Mouse (Mus musculus): ENCODE results near the gene Cldnd1. TPM values are rescaled to one million over a fixed set of nuclear protein-coding genes. Genes with fewer than 3 reads are reported as not detected.

The Cldnd1 gene
- total RNA-seq, 2 experiments from 2014 or later = 95.6 to 108 TPM

DNA sequence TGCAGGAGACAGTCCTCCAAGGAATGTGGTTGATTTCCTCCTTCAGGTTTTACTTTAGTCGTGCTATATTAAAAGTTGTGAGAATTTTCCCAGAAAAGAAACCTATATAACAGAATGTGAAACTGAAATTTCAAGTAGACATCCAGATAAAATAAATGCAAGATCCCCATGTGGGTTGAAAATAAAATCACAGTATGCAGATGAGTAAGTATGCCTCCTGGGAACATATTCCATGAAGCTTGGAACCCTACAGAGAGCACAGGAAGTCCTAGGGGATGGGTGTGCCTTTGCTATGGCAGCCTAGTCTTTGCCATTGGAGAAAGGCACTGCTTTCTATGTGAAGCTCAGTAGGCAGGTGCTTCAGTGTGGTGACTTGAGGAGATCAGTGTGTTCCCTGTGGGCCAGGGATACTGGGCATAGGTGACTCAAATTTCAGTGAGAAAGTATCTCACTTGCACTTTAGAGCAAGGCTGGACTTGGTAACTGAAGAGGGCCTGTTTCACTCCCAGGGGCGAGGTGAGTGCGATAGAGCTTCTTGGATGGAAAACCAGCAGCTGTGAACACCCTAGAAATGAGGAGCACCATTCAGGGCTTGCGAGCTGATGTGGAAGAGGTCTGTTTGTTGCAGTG lies 20.3 kb upstream of the Cldnd1 start:
- DNase-seq (ENCODE audit: low spot score in 2 of 2) = peak in 1 of 2 experiments; percentile 27

DNA sequence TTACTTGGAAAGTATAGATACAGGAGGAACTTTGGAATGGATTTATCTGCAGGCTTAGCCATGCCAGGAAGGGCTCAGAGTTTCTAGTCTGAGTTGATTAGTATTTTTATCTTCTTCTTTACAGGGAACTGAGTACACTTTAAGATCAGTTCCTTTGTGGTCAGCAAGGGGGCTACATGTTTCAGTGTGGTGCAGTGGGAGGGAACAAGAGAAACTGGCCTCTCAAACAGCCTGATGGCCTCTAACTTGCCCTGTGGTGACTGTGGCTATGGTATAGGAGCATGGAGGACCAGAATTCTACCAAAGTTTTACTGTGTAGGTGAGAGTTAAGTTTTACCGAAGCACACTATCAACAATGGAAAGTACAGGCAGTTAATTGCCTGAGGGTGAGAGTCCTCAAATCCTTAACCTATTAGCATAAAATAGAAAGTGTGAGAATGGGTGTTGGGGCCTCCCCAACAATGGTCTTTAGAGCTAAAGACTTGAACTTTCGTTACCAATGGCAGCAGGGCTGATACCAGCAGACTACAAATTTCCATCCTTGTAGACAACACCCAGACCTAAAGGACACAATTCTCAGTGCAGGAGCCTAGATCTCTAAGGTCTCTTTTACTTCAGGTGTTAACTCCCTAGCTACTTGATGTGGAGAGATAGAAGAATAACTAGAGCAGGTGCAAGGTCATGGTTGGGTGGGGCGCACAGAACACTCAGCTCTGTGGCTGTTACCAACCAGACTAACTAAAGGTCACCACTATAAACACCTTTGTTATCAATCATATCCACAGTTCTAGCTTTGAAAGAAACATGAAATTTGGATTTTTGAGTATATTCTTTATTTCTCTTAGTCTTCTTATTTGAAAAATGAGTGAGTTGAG lies 18.9 kb upstream of the Cldnd1 start:
- no peak for DNase-seq (ENCODE audit: low spot score in 2 of 2)

DNA sequence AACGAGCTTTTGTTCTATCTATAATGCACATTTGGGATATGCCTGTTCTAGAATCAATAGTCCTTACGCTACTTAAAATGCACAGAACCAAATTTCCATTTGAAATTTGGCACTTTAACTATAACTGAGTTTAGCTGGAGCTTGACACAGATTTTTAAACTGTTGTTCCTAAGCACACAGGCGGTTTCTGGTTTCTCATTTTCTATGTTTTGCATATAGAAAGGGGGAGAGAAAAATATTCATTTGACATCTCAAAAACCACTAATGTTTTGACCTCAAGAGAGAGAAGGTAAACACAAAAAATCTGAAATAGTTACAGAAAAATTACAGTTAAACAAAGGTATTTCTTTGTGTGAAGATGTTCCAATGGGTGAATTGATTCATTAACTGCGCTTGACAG lies 18.2 kb upstream of the Cldnd1 start:
- no peak for DNase-seq (ENCODE audit: low spot score in 2 of 2)

DNA sequence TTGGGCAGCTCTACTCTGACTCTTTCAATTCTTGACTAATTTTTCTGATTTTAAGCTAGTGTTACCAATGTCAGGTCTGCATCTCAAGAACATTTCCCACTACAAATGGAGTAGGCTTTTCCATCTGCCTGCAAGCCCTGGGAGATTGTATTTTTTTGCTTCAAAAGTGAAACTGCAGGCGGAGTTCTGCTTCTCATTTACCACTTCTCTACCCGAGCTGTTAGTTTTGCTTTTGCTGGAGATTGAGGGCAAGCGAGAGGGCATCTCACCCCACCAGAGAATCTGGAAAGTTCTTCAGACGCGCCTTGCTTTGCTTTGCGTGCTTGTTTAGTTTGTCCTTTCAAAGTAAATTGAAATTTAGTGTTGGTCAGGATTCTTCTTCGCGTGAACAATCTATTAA lies 15.5 kb upstream of the Cldnd1 start:
- DNase-seq (ENCODE audit: low spot score in 2 of 2) = no peak

DNA sequence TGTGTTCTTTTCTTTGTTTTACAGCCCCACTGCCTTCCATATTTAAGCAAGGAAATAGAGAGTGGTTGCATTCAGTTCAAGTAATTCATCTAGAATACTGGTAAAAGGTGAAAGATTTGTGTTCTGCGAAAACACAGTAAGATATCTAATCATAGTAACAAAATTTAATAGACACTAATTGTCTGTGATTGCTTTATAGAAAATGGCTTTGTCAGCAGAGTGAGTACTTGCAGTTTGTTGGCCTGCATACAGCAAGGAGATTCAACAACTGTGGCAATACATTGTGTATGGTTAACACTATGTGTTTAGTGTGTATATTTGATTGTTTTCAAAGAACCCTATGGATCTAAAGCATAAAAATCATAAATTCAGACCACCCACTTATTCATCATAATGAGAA lies 14.6 kb upstream of the Cldnd1 start:
- no peak for DNase-seq (ENCODE audit: low spot score in 2 of 2)

DNA sequence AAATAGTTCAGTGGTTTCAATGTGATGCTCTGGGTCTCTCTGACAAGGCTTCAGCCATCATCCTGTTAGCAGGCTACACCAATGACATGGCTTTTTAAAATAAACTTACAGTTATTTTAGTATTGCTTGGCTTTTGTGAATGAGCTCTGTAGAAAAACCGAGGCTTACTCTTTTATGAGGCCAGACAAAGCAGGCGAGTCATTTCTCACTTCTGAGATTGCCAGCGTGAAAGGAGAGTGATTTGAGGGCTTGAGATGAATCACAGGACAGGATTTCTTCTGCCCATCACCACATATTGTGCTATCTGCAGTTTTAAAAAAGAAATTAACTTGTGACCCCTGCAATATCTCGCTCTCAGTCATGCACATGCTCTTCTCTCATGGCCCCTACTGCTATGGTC lies 12.7 kb upstream of the Cldnd1 start:
- no peak for DNase-seq (ENCODE audit: low spot score in 2 of 2)

DNA sequence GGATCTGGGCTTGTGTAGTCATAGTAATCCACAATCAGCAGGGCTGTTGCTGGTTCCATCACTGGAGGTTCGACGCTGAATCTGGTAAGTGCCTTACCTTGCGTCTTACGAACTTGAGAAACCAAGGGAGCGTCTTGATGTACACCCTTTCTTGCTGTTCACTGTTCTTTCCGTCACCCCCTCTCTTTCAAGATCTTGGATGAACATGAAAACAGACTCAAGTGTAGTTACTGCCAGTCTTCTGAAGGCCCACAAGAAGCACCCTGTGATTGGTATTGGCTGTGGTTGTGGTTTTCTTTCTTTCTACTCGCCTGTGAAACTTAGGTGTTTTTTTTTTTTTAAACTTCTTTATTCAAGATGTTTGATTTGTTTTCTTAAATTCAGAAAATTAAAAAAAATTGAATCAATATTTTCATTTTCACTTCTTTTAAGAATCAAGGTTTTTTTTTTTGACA lies 9.0 kb upstream of the Cldnd1 start, which contains the start of gene Gpr15:
Gpr15 (minus strand) TSS at position 405 of the 455 bp plus-strand sequence.
- no peak for DNase-seq (ENCODE audit: low spot score in 2 of 2)

DNA sequence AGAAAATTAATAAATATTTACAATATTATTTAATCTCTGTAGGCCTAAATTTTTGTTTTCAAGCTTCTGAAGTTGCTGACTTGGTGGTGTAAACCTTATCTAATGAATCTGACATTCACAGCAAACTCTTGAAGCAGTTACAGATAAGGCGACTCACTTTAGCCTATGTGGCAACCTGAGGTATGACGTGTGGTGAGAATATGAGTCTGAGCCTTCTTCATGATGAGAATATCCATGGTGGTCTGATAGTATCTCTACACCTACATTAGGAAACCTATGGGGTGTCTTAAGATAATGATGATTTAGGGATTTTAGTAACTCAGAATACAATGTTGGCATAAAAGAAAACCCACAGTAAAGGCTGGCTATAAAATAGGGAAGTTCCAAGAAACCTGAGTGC lies 5.4 kb upstream of the Cldnd1 start:
- DNase-seq (ENCODE audit: low spot score in 2 of 2) = no peak

DNA sequence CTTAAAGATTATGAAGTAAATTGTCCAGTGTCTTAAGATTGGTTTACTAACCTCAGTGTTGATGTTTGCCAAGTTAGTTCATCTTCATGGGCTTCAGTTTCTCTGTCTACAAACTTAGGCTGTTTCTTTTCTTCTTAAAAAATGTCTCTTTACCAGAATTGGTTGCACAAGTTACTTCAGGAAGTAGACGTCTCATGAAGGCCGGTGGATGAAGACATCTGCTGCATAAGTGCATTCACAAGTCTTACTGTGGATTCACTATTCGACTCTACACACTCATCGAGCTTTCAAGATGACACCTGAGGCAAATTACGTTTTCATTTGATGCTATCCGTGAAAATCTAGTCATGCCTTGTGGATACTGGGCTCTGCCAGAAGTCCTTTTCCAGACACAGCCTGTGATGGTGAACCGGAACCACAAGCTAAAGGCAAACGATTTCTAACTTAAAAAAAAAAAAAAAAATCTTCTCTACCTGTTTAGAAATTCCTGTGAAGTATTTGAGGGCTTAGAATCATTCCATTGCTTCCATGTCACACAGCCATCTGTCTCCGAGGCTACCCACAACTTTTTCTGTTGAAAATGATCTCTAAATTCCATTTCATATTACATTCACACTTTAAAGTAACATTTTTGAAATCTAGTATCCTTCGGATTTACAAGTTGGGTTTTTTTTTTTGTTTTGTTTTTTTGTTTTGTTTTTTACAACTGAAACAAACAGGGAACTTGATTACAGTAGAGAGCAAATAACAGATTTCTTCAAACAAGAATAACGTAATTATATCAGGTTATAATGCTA lies 832 bp upstream of the Cldnd1 start:
- no peak for DNase-seq (ENCODE audit: low spot score in 2 of 2)

DNA sequence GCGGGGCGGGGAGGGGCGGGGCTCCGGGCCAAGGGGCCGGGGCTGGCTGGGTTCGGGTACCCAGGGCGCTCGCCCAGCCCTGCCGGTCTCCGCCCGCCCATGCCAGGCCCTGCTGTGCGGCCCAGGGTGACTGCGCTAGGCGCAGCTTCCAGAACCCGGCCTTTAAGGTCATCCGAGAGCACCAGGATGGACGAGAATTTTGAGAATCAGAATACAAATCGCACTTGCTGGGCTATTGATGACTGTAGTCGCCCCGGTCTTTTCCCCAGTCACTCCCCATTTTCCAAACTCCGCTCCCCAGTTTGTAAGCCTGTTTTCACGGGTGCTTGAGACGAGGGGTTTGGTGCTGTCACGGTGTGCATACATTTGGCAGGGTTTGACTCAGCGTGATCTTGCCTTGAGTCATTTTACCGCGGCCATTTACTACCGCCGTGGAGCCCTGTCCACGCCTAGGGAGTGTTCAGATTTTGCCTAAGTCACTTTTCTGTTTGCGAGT lies 514 bp downstream of the Cldnd1 start:
- peak; percentile 32 to 35 for DNase-seq (ENCODE audit: low spot score in 2 of 2)

DNA sequence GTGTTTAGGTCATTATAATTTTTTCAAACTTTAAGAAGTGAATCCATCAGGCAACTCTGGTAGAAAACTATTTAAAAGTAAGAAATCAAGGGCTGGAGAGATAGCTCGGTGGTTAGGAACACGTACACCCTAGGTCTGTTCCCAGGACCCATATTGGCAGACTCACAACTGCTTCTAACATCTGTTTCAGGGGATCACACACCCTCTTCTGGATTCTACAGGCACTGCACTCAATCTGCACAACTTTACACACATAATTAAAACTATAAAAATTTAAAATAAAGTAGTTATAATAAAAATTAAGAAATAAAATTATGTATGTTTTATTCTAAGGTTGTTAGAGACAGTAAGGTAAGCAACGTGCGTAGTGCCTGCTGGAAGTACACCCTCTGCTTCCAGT lies 10.5 kb downstream of the Cldnd1 start:
- no peak for DNase-seq (ENCODE audit: low spot score in 2 of 2)

DNA sequence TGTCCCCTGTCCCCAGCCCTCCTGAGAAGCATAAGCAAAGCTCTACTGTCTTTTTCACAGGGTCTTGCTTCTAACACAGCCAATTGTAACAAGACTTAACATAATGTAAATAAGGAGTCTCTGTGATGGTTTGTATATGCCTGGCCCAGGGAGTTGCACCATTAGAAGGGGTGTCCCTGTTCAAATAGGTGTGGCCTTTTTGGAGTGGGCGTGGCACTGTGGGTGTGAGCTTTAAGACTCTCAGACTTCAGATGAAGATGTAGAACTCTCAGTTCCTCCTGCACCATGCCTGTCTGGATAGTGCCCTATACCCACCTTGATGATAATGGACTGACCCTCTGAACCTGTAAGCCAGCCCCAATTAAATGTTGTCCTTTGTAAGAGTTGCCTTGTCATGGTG lies 11.1 kb downstream of the Cldnd1 start:
- no peak for DNase-seq (ENCODE audit: low spot score in 2 of 2)

DNA sequence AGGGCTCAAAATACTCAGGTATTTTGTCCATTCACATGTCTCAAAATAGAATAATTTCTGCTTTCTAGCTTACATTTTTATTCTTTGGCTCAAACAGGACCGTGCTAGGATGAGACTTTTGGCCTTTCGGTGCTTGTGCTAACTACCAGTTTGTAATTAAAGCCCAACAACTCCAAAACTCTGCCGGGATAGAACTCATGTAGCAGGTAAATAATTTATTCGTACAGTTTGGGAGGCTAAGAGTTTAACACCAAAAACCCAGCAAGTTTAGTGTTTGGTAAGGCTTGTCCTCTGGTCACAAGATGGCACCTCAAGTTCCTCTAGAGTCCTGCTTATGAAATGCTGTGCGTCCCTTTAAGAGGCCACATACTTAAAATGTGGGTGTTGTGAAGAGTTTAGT lies 13.0 kb downstream of the Cldnd1 start:
- no peak for DNase-seq (ENCODE audit: low spot score in 2 of 2)

DNA sequence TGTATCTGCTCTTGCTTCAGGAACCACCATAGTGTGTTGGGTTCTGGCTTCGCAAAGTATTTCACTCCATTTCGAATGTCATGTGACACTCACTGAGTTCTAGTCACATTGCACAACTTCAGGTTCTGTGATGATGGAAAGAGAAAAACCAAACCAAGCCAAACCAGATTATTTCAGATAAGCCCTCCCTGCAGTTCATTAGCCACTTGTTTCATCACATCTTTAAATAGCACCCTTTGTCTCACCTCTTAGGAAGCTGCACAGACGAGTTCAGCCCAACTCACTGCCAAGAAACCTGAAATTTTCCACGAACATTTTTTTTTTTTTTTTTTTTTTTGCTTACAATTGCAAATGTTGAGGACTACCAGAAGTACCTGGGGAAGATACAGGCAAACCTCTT lies 19.0 kb downstream of the Cldnd1 start:
- no peak for DNase-seq (ENCODE audit: low spot score in 2 of 2)

DNA sequence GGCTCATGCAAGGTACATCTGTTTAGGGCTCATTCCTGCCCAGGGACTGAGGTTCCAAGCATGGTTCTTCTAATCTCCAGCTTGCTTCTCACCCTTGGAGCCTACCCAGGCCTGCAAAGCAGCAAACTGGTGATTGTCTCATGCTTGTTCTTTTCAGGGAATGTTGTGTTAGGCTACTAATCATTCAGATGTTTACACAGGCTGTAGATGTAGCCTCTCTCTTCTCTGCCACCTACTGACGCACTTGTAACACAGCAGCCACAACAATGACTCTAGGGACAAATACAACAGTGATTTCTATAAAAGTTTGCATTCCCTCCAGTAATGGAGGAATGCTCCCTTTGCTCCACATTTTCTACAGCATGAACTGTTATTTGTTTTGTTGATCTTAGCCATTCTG lies 23.6 kb downstream of the Cldnd1 start:
- DNase-seq (ENCODE audit: low spot score in 2 of 2) = no peak

DNA sequence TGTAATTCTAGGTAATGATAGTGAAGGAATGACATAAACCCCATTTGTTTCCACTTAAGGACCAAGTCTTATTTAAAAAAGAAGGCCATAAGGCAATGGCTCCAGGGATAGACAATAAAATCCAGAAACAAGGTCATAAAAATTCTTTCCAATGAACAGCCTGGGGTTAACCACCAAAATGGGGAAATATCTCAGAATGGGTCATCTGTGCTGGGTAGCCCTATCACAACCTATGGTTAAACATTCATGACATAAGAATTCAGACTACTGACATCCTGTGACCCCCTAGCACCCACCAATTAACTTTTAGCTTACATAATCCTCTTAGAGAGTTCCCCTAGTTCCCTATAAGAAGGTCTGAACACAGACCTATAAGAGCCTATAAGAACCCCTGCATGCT lies 28.5 kb downstream of the Cldnd1 start:
- DNase-seq (ENCODE audit: low spot score in 2 of 2) = no peak

DNA sequence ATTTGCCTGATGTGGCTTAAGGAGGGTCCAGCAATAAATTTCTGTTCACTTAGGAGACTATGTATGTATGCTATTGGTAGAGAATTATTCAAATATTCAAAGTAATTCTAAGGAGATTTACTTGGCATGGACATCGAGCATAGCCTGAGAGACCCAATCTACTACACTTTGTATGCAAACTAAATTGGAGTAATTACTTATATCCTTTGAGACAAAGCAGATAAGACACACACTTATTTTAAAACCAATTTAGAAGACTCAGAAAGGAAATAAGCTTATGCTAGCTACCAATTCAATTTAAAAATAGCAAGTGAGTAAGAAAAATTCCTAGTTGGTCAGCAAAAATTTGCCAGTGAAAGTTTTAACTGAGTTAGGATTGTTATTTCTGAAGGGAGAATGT lies 35.4 kb downstream of the Cldnd1 start, which contains the start of gene Olfr172:
Olfr172 (minus strand) TSS at position 101 of the 400 bp plus-strand sequence.
- DNase-seq (ENCODE audit: low spot score in 2 of 2) = no peak

Data from left cerebral cortex, adult 18-20 months (tissue).